Mouse (Mus musculus): Measurements from ENCODE around the gene Polr2e. TPM values are rescaled to one million over a fixed set of nuclear protein-coding genes. Genes with fewer than 3 reads are reported as not detected.
"Not testable (repeated sequence)": the region's sequence is repeated elsewhere in the genome, so short reads cannot be mapped to it uniquely, and the experiment has no call there.

Gene Polr2e
- polyA plus RNA-seq, 1 experiment, result 199 TPM

- WGBS, result 71% methylated on average over 5 of the region's 5 CpGs
- TF ChIP-seq POLR2A (IDR thresholded peaks at IDR 0.05; ENCODE audit: borderline replicate concordance, extremely low read depth, low read depth, low read length), result no peak
- TF ChIP-seq CTCF (IDR thresholded peaks at IDR 0.05; ENCODE audit: insufficient read depth, low read length), result no peak
Measured at GRCm38 (mm10) chr10:80052374-80052764, 12.8 kb upstream of the Polr2e start.

GRCm38 (mm10) chr10:80051618-80052373 is 12.2 kb upstream of the Polr2e start:
- H3K4me1 ChIP-seq (ENCODE audit: control insufficient read depth, insufficient read depth, low read length), result peaks cover 34% of the 10 kb centered on the region
- no peak for TF ChIP-seq CTCF (IDR thresholded peaks at IDR 0.05; ENCODE audit: insufficient read depth, low read length)
- TF ChIP-seq POLR2A (IDR thresholded peaks at IDR 0.05; ENCODE audit: borderline replicate concordance, extremely low read depth, low read depth, low read length), result peak; percentile 42; the same call in 1 of the 2 replicates
- 14% methylated on average over 14 of the region's 14 CpGs for WGBS
- no peak overlapping the region for H3K4me3 ChIP-seq (replicated peaks; ENCODE audit: extremely low read depth, low read depth, low read length)
- DNase-seq, result peak; percentile 77

More at GRCm38 (mm10) chr10:80052374-80052764, 12.8 kb upstream of the Polr2e start:
- H3K4me1 ChIP-seq (ENCODE audit: control insufficient read depth, insufficient read depth, low read length), result peaks cover 34% of the 10 kb centered on the region
- no peak overlapping the region for H3K4me3 ChIP-seq (replicated peaks; ENCODE audit: extremely low read depth, low read depth, low read length)
- no peak for DNase-seq

GRCm38 (mm10) chr10:80050885-80051617 is 11.5 kb upstream of the Polr2e start:
- DNase-seq, result no peak
- Histone ChIP-seq H3K4me1 (ENCODE audit: control insufficient read depth, insufficient read depth, low read length) (peaks cover 34% of the 10 kb centered on the region), H3K4me3 (replicated peaks; ENCODE audit: extremely low read depth, low read depth, low read length) (no peak overlapping the region)
- no peak for TF ChIP-seq CTCF (IDR thresholded peaks at IDR 0.05; ENCODE audit: insufficient read depth, low read length)
- TF ChIP-seq POLR2A (IDR thresholded peaks at IDR 0.05; ENCODE audit: borderline replicate concordance, extremely low read depth, low read depth, low read length), result no peak
- 40% methylated on average over 15 of the region's 15 CpGs for WGBS

GRCm38 (mm10) chr10:80050244-80050643 is 10.6 kb upstream of the Polr2e start:
- no peak overlapping the region for H3K4me3 ChIP-seq (replicated peaks; ENCODE audit: extremely low read depth, low read depth, low read length)
- no peak for TF ChIP-seq POLR2A (IDR thresholded peaks at IDR 0.05; ENCODE audit: borderline replicate concordance, extremely low read depth, low read depth, low read length)
- TF ChIP-seq CTCF (IDR thresholded peaks at IDR 0.05; ENCODE audit: insufficient read depth, low read length), result no peak
- peaks cover 28% of the 10 kb centered on the region for H3K4me1 ChIP-seq (ENCODE audit: control insufficient read depth, insufficient read depth, low read length)
- no peak for DNase-seq
- WGBS, result 54% methylated on average over 6 of the region's 6 CpGs

- Histone ChIP-seq H3K4me1 (ENCODE audit: control insufficient read depth, insufficient read depth, low read length) (peaks cover 24% of the 10 kb centered on the region), H3K4me3 (replicated peaks; ENCODE audit: extremely low read depth, low read depth, low read length) (no peak overlapping the region)
- TF ChIP-seq CTCF (IDR thresholded peaks at IDR 0.05; ENCODE audit: insufficient read depth, low read length) (no peak), POLR2A (IDR thresholded peaks at IDR 0.05; ENCODE audit: borderline replicate concordance, extremely low read depth, low read depth, low read length) (no peak)
- WGBS, result 60% methylated on average over 3 of the region's 3 CpGs
- no peak for DNase-seq
Measured at GRCm38 (mm10) chr10:80048834-80049233, 9.2 kb upstream of the Polr2e start.

- Histone ChIP-seq H3K4me1 (ENCODE audit: control insufficient read depth, insufficient read depth, low read length) (peaks cover 24% of the 10 kb centered on the region), H3K4me3 (replicated peaks; ENCODE audit: extremely low read depth, low read depth, low read length) (no peak overlapping the region)
- DNase-seq, result no peak
- 58% methylated on average over 5 of the region's 5 CpGs for WGBS
- no peak for TF ChIP-seq CTCF (IDR thresholded peaks at IDR 0.05; ENCODE audit: insufficient read depth, low read length)
- no peak for TF ChIP-seq POLR2A (IDR thresholded peaks at IDR 0.05; ENCODE audit: borderline replicate concordance, extremely low read depth, low read depth, low read length)
Measured at GRCm38 (mm10) chr10:80048396-80048795, 8.8 kb upstream of the Polr2e start.

- whole genome bisulfite sequencing, result 72% methylated on average over 9 of the region's 9 CpGs
- peaks cover 15% of the 10 kb centered on the region for H3K4me1 ChIP-seq (ENCODE audit: control insufficient read depth, insufficient read depth, low read length)
- TF ChIP-seq POLR2A (IDR thresholded peaks at IDR 0.05; ENCODE audit: borderline replicate concordance, extremely low read depth, low read depth, low read length) (no peak), CTCF (IDR thresholded peaks at IDR 0.05; ENCODE audit: insufficient read depth, low read length) (no peak)
- H3K4me3 ChIP-seq (replicated peaks; ENCODE audit: extremely low read depth, low read depth, low read length), result no peak within 1 kb of the TSS
- no peak for DNase-seq
Measured at GRCm38 (mm10) chr10:80047041-80047565, 7.5 kb upstream of the Polr2e start, which contains the start of gene Gpx4. Gene Gpx4 (plus strand): TSS chr10:80047166.

GRCm38 (mm10) chr10:80045766-80046165 is 6.2 kb upstream of the Polr2e start:
- no peak for TF ChIP-seq CTCF (IDR thresholded peaks at IDR 0.05; ENCODE audit: insufficient read depth, low read length)
- TF ChIP-seq POLR2A (IDR thresholded peaks at IDR 0.05; ENCODE audit: borderline replicate concordance, extremely low read depth, low read depth, low read length), result no peak

GRCm38 (mm10) chr10:80045364-80045763 is 5.8 kb upstream of the Polr2e start:
- WGBS, result 74% methylated on average over 3 of the region's 4 CpGs
- not testable (repeated sequence) for DNase-seq; H3K4me3 ChIP-seq (replicated peaks; ENCODE audit: extremely low read depth, low read depth, low read length); H3K4me1 ChIP-seq (ENCODE audit: control insufficient read depth, insufficient read depth, low read length)

More at GRCm38 (mm10) chr10:80045766-80046165, 6.2 kb upstream of the Polr2e start:
- peaks cover 6% of the 10 kb centered on the region; the same call in 1 of the 2 replicates for H3K4me1 ChIP-seq (ENCODE audit: control insufficient read depth, insufficient read depth, low read length)
- no peak overlapping the region for H3K4me3 ChIP-seq (replicated peaks; ENCODE audit: extremely low read depth, low read depth, low read length)
- DNase-seq, result no peak
- WGBS, result 93% methylated on average over 5 of the region's 5 CpGs
